ENCODE assay signal across 12 mouse cellular contexts in the genomic region with DNA sequence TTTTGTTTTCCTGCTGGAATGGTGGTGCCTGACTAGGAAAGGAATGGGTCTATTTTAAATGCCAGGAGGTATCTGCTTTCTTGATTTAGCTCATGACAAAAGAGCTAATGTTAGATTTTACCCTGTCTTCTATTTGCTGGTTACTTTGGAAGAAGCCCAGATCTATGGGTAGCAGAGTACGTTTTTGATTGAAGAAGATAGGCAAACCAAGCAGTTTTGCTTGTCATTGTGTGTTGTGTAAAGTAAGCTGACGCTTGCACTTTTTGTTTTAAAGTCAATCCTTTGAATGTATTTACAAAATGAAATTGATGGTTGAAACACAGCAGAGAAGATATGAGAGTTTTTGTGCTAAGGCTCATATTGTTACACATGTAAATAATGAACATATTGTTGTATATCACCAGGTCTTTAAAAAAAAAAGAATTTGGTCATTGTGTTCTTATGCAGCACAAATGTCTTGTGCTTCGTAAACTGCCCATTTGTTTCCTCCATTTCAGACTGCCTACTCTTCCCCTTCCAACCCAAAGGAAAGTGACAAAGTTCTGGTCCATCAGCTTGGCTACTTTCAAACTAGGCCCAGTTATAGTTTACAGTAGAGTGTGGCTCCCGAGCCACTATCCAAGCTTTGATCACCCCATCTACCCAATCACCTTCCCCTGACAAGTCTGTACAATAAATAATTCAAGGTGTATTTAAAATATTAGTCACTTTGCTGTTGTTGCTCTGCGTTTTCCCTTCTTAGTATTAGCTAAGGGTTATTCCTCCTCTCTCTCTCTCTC. TPM values are rescaled to one million over a fixed set of nuclear protein-coding genes. Genes with fewer than 3 reads are reported as not detected.
DNase-seq lines count a peak whose midpoint lies in the region; ATAC-seq and TF ChIP-seq lines count a peak whose summit lies in the region.
"Had no signal": no experiment of that assay in that cellular context is flagged by ENCODE, and none has a peak within 500 bp of the region (broad histone marks: within the 10 kb centered on the region; RNA-seq: fewer than 3 reads in every experiment).

No protein-coding gene starts in this region.

- H3K9me3 ChIP-seq in forebrain, embryonic 14.5 days (replicated peaks; ENCODE audit: control insufficient read depth, low read length), result no peaks in the 10 kb centered on the region
- H3K9me3 ChIP-seq in midbrain, embryonic 11.5 days (ENCODE audit: control insufficient read depth, low read length), result no peaks in the 10 kb centered on the region
- H3K9me3 ChIP-seq: liver, embryonic 15.5 days had no signal

- H3K27me3 ChIP-seq in forebrain, embryonic 14.5 days (replicated peaks; ENCODE audit: control insufficient read depth, insufficient read depth, low read length), result no peaks in the 10 kb centered on the region
- H3K27me3 ChIP-seq in midbrain, embryonic 11.5 days (ENCODE audit: control insufficient read depth, insufficient read depth, low read length), result no peaks in the 10 kb centered on the region

- peak overlapping the region; percentile 94 for H3K27ac ChIP-seq in layer of hippocampus, adult 2 months
- peak overlapping the region; percentile 45; the same call in 1 of the 2 replicates for H3K27ac ChIP-seq in forebrain, embryonic 14.5 days (ENCODE audit: low read depth, low read length)
- H3K27ac ChIP-seq in midbrain, embryonic 11.5 days (ENCODE audit: low read depth, low read length), result peak overlapping the region; percentile 62
- H3K27ac ChIP-seq: liver, embryonic 15.5 days had no signal

- peaks cover 33% of the 10 kb centered on the region for H3K4me1 ChIP-seq in forebrain, embryonic 14.5 days (ENCODE audit: control insufficient read depth, insufficient read depth, low read length)
- peaks cover 45% of the 10 kb centered on the region for H3K4me1 ChIP-seq in midbrain, embryonic 11.5 days (ENCODE audit: control insufficient read depth, insufficient read depth, low read length)

- intact Hi-C loops in left cerebral cortex, postnatal 14 days (cut with DNase I), result loop anchor here (10.0 kb wide), 1 partner anchor 1817 kb away; no protein-coding TSS in a partner anchor
- intact Hi-C loops in heart, postnatal 36 days (cut with DNase I), result no loop called here

- WGBS in forebrain, embryonic 14.5 days, result 6% methylated on average over 5 of the region's 5 CpGs
- WGBS in midbrain, embryonic 11.5 days, result 12% methylated on average over 5 of the region's 5 CpGs

- DNase-seq in layer of hippocampus, adult 2 months (ENCODE audit: low spot score in 2 of 2), result no peak
- no peak for DNase-seq in layer of hippocampus, postnatal 25 days (ENCODE audit: extremely low spot score in 1 of 2, low spot score in 1 of 2)
- DNase-seq in forebrain, embryonic 14.5 days (ENCODE audit: low spot score), result peak; percentile 32
- peak; percentile 92 for DNase-seq in midbrain, embryonic 11.5 days (ENCODE audit: low spot score, missing footprints)
- DNase-seq in cerebellum, adult 18-20 months, result no peak
- DNase-seq in left cerebral cortex, postnatal 14 days (ENCODE audit: low spot score in 2 of 2), result no peak
- no peak for DNase-seq in heart, postnatal 36 days
- DNase-seq: cerebellum, adult 8-10 months; kidney, postnatal 10 days had no signal

- H3K9ac ChIP-seq in forebrain, embryonic 14.5 days (ENCODE audit: low read length), result peak overlapping the region; percentile 100
- H3K9ac ChIP-seq in midbrain, embryonic 11.5 days (ENCODE audit: low read length), result peak overlapping the region; percentile 72
- H3K9ac ChIP-seq: liver, embryonic 15.5 days had no signal

- H3K36me3 ChIP-seq in forebrain, embryonic 14.5 days (ENCODE audit: control insufficient read depth, insufficient read depth, low read length), result peaks cover 37% of the 10 kb centered on the region
- peaks cover 18% of the 10 kb centered on the region for H3K36me3 ChIP-seq in midbrain, embryonic 11.5 days (ENCODE audit: control insufficient read depth, insufficient read depth, low read length)
- H3K36me3 ChIP-seq: liver, embryonic 15.5 days had no signal

- H3K4me3 ChIP-seq in layer of hippocampus, adult 2 months, result peak overlapping the region; percentile 71
- H3K4me3 ChIP-seq in forebrain, embryonic 14.5 days (ENCODE audit: low read depth, low read length), result peak overlapping the region; percentile 94
- peak overlapping the region; percentile 100 for H3K4me3 ChIP-seq in midbrain, embryonic 11.5 days (ENCODE audit: low read depth, low read length)
- H3K4me3 ChIP-seq: liver, embryonic 15.5 days; megakaryocyte, embryonic 14.5 days had no signal

- peak overlapping the region; percentile 97 for H3K4me2 ChIP-seq in forebrain, embryonic 14.5 days (ENCODE audit: low read length)
- peak overlapping the region; percentile 65 for H3K4me2 ChIP-seq in midbrain, embryonic 11.5 days
- H3K4me2 ChIP-seq: liver, embryonic 15.5 days had no signal

- TF ChIP-seq CTCF in layer of hippocampus, adult 2 months (conservative IDR thresholded peaks at IDR 0.05), result no peak

- no peak for ATAC-seq in forebrain, embryonic 14.5 days
- ATAC-seq in midbrain, embryonic 11.5 days (ENCODE audit: low FRiP score), result no peak

RNA-seq across cellular contexts. Expression of a gene that starts 6.5 kb away (rescaled TPM):
- total RNA-seq in layer of hippocampus, adult 2 months (2021), result 10 to 100 TPM; 60.7 to 66.4 TPM
- 10 to 100 TPM; 61.7 to 72.6 TPM for total RNA-seq in layer of hippocampus, postnatal 25 days (2021)
- polyA plus RNA-seq in forebrain, embryonic 14.5 days (2014; fragmentation: Nextera tagmentation; extraction: Ambion mirVana), result 28.9 and 35.3 TPM in 2 replicates
- polyA plus RNA-seq in midbrain, embryonic 11.5 days (2014; fragmentation: Nextera tagmentation; extraction: Ambion mirVana), result 26.3 and 27.9 TPM in 2 replicates
- total RNA-seq in left cerebral cortex, postnatal 14 days (2021), result 10 to 100 TPM; 58.7 to 61.9 TPM
- total RNA-seq in heart, postnatal 36 days (2021), result not detected
- polyA plus RNA-seq: heart, embryonic 16.5 days had no signal

Comparison
In these comparisons a context has a peak if more than half of its experiments do, and no peak if none do; other contexts are left out.
1. DNase-seq: peak in forebrain, embryonic 14.5 days (single experiment) and midbrain, embryonic 11.5 days (single experiment); none in layer of hippocampus, adult 2 months (0 of 2), layer of hippocampus, postnatal 25 days (0 of 2), cerebellum, adult 18-20 months (0 of 2), left cerebral cortex, postnatal 14 days (0 of 2) and heart, postnatal 36 days (0 of 2).
2. RNA of a gene that starts 6.5 kb away (total RNA-seq): 61.7 to 72.6 TPM in layer of hippocampus, postnatal 25 days, 60.7 to 66.4 TPM in layer of hippocampus, adult 2 months and 58.7 to 61.9 TPM in left cerebral cortex, postnatal 14 days; not detected in heart, postnatal 36 days; every median in the first group is over 10 times any median in the second.
3. Peak in every context shown above with its lines, with median percentiles within 50 percentile points of each other: H3K27ac ChIP-seq and H3K4me3 ChIP-seq.